Mouse (Mus musculus) kidney, embryonic 16.5 days (tissue): ENCODE measurements around the gene Trim63. TPM values are rescaled to one million over a fixed set of nuclear protein-coding genes. Genes with fewer than 3 reads are reported as not detected.
A peak's percentile ranks its signal among the peaks of the same experiment; 100 is the strongest.
"Not testable (repeated sequence)": the region's sequence is repeated elsewhere in the genome, so short reads cannot be mapped to it uniquely, and the experiment has no call there.

Experiments
- ATAC-seq: fragments of 200-750 bp; cut with Nextera tagmentation; 2 replicates; pipeline ENCODE4 v1.8.0; 2017; ENCODE audit warnings: moderate TSS enrichment; ENCODE audit not compliant: low FRiP score, low TSS enrichment
- H3K27ac ChIP-seq: fragments of 300-500 bp; sonication (generic); 2 replicates; pipeline ENCODE4 v1.5.1; 2014; ENCODE audit warnings: low read length
- H3K27me3 ChIP-seq: fragments of 300-500 bp; sonication (generic); 2 replicates; pipeline ENCODE4 v1.6.1; 2014; ENCODE audit warnings: low read length, control low read depth, mixed read lengths; ENCODE audit not compliant: insufficient read depth
- H3K36me3 ChIP-seq: fragments of 300-500 bp; sonication (generic); 2 replicates; pipeline ENCODE4 v1.6.1; 2014; ENCODE audit warnings: low read length, control low read depth, mixed read lengths; ENCODE audit not compliant: insufficient read depth
- H3K4me1 ChIP-seq: fragments of 300-500 bp; sonication (generic); 2 replicates; pipeline ENCODE4 v1.6.1; 2014; ENCODE audit warnings: low read length, control low read depth, mixed read lengths; ENCODE audit not compliant: insufficient read depth
- H3K4me2 ChIP-seq: fragments of 300-500 bp; sonication (generic); replicated peaks from 2 replicates; pipeline ENCODE4 v1.6.1; 2014; ENCODE audit warnings: low read depth, low read length
- H3K4me3 ChIP-seq: fragments of 300-500 bp; sonication (generic); 2 replicates; pipeline ENCODE4 v1.5.1; 2014; ENCODE audit warnings: mild to moderate bottlenecking, low read length
- H3K9ac ChIP-seq: fragments of 300-500 bp; sonication (generic); replicated peaks from 2 replicates; pipeline ENCODE4 v1.6.1; 2014; ENCODE audit warnings: low read length
- H3K9me3 ChIP-seq: fragments of 300-500 bp; sonication (generic); 2 replicates; pipeline ENCODE4 v1.6.1; 2016; ENCODE audit warnings: low read length, control low read depth
- WGBS: fragments of 180-500 bp; shearing (Covaris S2); extraction: QIAGEN DNeasy Blood & Tissue Kit; methylation state at CpG from one replicate; pipeline ENCODE4 v1.1.7; 2014; 5-methylcytosine and 5-hydroxymethylcytosine counted together
- polyA plus RNA-seq: library from polyadenylated mRNA; unstranded; fragments of >200 nt; fragmentation: Nextera tagmentation; extraction: Ambion mirVana; gene quantifications from 2 replicates; pipeline ENCODE4 v1.2.1, GENCODE M21; 2015

The Trim63 gene
- polyA plus RNA-seq, 1 experiment from 2014 or later, result 4.1 TPM

GRCm38 (mm10) chr4:134286226-134287167 is 28.4 kb upstream of the Trim63 start:
- Histone ChIP-seq H3K36me3 (peaks cover 17% of the 10 kb centered on the region), H3K9me3 (no peaks in the 10 kb centered on the region), H3K9ac (peak overlapping the region; percentile 81), H3K27me3 (no peaks in the 10 kb centered on the region), H3K4me3 (peak overlapping the region; percentile 72), H3K4me2 (peak overlapping the region; percentile 70), H3K4me1 (peaks cover 22% of the 10 kb centered on the region), H3K27ac (peak overlapping the region; percentile 39; the same call in 1 of the 2 replicates)
- peak; percentile 43 for ATAC-seq
- WGBS, result 1% methylated on average over 59 of the region's 59 CpGs

- Histone ChIP-seq H3K27me3 (no peaks in the 10 kb centered on the region), H3K27ac (peak overlapping the region; percentile 97), H3K4me3 (peak overlapping the region; percentile 72), H3K36me3 (peaks cover 15% of the 10 kb centered on the region), H3K4me1 (peaks cover 22% of the 10 kb centered on the region), H3K9ac (peak overlapping the region; percentile 81), H3K4me2 (peak overlapping the region; percentile 70), H3K9me3 (no peaks in the 10 kb centered on the region)
- under 1% methylated on average over 51 of the region's 59 CpGs for WGBS
- ATAC-seq, result peak; percentile 97
These were observed 27.8 kb upstream of the Trim63 start for GRCm38 (mm10) chr4:134287168-134287564.

- Histone ChIP-seq H3K27ac (peak within 1 kb of the TSS; percentile 97), H3K9me3 (no peaks in the 10 kb centered on the region), H3K27me3 (peaks cover 3% of the 10 kb centered on the region; the same call in 1 of the 2 replicates), H3K9ac (peak within 1 kb of the TSS; percentile 81), H3K4me2 (peak within 1 kb of the TSS; percentile 70), H3K36me3 (peaks cover 13% of the 10 kb centered on the region; the same call in 1 of the 2 replicates), H3K4me1 (peaks cover 22% of the 10 kb centered on the region), H3K4me3 (peak within 1 kb of the TSS; percentile 72)
- peak; percentile 89 for ATAC-seq
- WGBS, result under 1% methylated on average over 43 of the region's 43 CpGs
These were observed 27.3 kb upstream of the Trim63 start, which contains the start of gene Pdik1l for GRCm38 (mm10) chr4:134287575-134288025. Gene Pdik1l, minus strand, starts transcription at chr4:134287895.

- Histone ChIP-seq H3K4me1 (peaks cover 22% of the 10 kb centered on the region), H3K36me3 (0 out of 2 replicates have a peak, but pooled peaks cover 7% of the 10 kb centered on the region), H3K9me3 (no peaks in the 10 kb centered on the region), H3K27ac (peak overlapping the region; percentile 97), H3K9ac (peak overlapping the region; percentile 81), H3K4me2 (peak overlapping the region; percentile 70), H3K4me3 (peak overlapping the region; percentile 72), H3K27me3 (peaks cover 6% of the 10 kb centered on the region; the same call in 1 of the 2 replicates)
- no peak for ATAC-seq
- 13% methylated on average over 11 of the region's 11 CpGs for WGBS
These were observed 26.3 kb upstream of the Trim63 start for GRCm38 (mm10) chr4:134288397-134289256.

- H3K27ac ChIP-seq, result no peak overlapping the region
These were observed 22.9 kb upstream of the Trim63 start for GRCm38 (mm10) chr4:134292067-134292466.

GRCm38 (mm10) chr4:134293061-134293691 is 21.7 kb upstream of the Trim63 start:
- no peak overlapping the region for H3K4me3 ChIP-seq
- no peak overlapping the region for H3K27ac ChIP-seq
- H3K9ac ChIP-seq, result no peak overlapping the region
- peaks cover 6% of the 10 kb centered on the region; the same call in 1 of the 2 replicates for H3K27me3 ChIP-seq
- no peak for ATAC-seq
- no peaks in the 10 kb centered on the region for H3K36me3 ChIP-seq
- 67% methylated on average over 18 of the region's 18 CpGs for WGBS
- H3K4me2 ChIP-seq, result no peak overlapping the region
- peaks cover 12% of the 10 kb centered on the region for H3K4me1 ChIP-seq
- peaks cover 3% of the 10 kb centered on the region; the same call in 1 of the 2 replicates for H3K9me3 ChIP-seq

More at GRCm38 (mm10) chr4:134292067-134292466, 22.9 kb upstream of the Trim63 start:
- Histone ChIP-seq H3K9me3 (peaks cover 3% of the 10 kb centered on the region; the same call in 1 of the 2 replicates), H3K4me2 (no peak overlapping the region), H3K36me3 (no peaks in the 10 kb centered on the region), H3K4me1 (peaks cover 14% of the 10 kb centered on the region), H3K9ac (no peak overlapping the region), H3K4me3 (no peak overlapping the region), H3K27me3 (peaks cover 6% of the 10 kb centered on the region; the same call in 1 of the 2 replicates)
- ATAC-seq, result no peak
- 19% methylated on average over 7 of the region's 7 CpGs for WGBS

GRCm38 (mm10) chr4:134293692-134294163 is 21.2 kb upstream of the Trim63 start:
- Histone ChIP-seq H3K9me3 (peaks cover 3% of the 10 kb centered on the region; the same call in 1 of the 2 replicates), H3K27ac (no peak overlapping the region), H3K4me1 (peaks cover 7% of the 10 kb centered on the region), H3K4me3 (no peak overlapping the region), H3K9ac (no peak overlapping the region), H3K4me2 (no peak overlapping the region), H3K27me3 (peaks cover 6% of the 10 kb centered on the region; the same call in 1 of the 2 replicates), H3K36me3 (no peaks in the 10 kb centered on the region)
- WGBS, result 59% methylated on average over 9 of the region's 9 CpGs
- ATAC-seq, result no peak

GRCm38 (mm10) chr4:134296096-134296495 is 18.8 kb upstream of the Trim63 start:
- not testable (repeated sequence) for H3K36me3 ChIP-seq

GRCm38 (mm10) chr4:134296523-134296922 is 18.4 kb upstream of the Trim63 start:
- Histone ChIP-seq H3K36me3 (no peaks in the 10 kb centered on the region), H3K9me3 (peaks cover 3% of the 10 kb centered on the region; the same call in 1 of the 2 replicates), H3K27me3 (peaks cover 6% of the 10 kb centered on the region; the same call in 1 of the 2 replicates), H3K4me1 (no peaks in the 10 kb centered on the region), H3K9ac (no peak overlapping the region), H3K4me3 (no peak overlapping the region), H3K4me2 (no peak overlapping the region), H3K27ac (no peak overlapping the region)
- ATAC-seq, result no peak
- 87% methylated on average over 4 of the region's 4 CpGs for WGBS

More at GRCm38 (mm10) chr4:134296096-134296495, 18.8 kb upstream of the Trim63 start:
- ATAC-seq, H3K9ac ChIP-seq, H3K4me3 ChIP-seq, H3K27ac ChIP-seq, H3K4me2 ChIP-seq, H3K27me3 ChIP-seq, H3K9me3 ChIP-seq, H3K4me1 ChIP-seq: not testable (repeated sequence)
- 82% methylated on average over 4 of the region's 4 CpGs for WGBS
